Mouse (Mus musculus): ENCODE data around the gene Rab37. TPM values are rescaled to one million over a fixed set of nuclear protein-coding genes. Genes with fewer than 3 reads are reported as not detected.

Rab37 gene
- polyA plus RNA-seq, 1 experiment from 2014 or later: 1.2 TPM

DNA sequence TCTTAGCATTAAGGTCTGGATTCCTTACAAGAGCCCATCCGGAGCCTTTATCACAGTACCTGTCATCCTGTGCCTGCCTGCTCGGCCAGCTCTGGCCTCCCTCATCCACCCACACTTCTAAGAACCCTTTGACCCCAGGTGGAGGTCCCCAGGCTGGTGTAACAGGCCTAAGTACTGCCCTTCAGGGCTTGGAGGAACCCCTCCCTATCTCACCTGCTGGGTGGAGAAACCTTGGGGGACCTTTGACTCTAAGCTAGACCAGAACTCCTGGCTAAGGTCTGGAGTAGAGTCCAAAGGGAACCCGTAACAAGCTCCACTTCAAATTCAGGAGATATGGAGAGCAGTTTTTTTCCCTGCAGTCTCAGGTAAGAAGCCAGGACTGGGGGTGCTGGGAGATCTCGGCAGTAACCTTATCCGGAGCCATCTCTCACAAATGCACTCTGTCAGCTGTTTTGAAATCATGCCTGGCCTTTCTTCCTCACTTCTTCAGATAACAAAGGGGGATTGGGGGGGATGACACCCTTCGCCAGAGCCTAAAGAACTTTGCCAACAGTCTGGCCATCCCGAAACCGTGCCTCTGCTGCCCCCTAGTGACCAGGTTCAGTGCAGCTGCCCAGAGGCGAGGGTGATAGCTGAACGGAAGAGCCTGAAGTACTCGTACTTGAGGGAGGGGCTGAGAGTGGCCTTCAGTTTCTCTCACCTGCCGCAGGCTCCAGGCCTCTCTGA lies 90.8 kb downstream of the Rab37 start:
- ATAC-seq (ENCODE audit: insufficient number of reproducible peaks, low FRiP score, low TSS enrichment, low read depth): 0 out of 2 replicates have a peak, but pooled peaks have one; percentile 23
- DNase-seq (ENCODE audit: low spot score): peak; percentile 92
- Histone ChIP-seq H3K27ac (replicated peaks; ENCODE audit: low read depth, low read length) (no peak overlapping the region), H3K9me3 (ENCODE audit: control insufficient read depth, low read length) (no peaks in the 10 kb centered on the region), H3K4me2 (ENCODE audit: low read depth, severe bottlenecking) (no peak overlapping the region), H3K36me3 (ENCODE audit: control insufficient read depth, insufficient read depth, low read length) (no peaks in the 10 kb centered on the region), H3K4me1 (ENCODE audit: control insufficient read depth, insufficient read depth, low read length) (peaks cover 10% of the 10 kb centered on the region), H3K9ac (ENCODE audit: low read length) (no peak overlapping the region), H3K4me3 (ENCODE audit: low read depth, low read length) (no peak overlapping the region), H3K27me3 (ENCODE audit: control insufficient read depth, insufficient read depth, low read length) (no peaks in the 10 kb centered on the region)
- 24% methylated on average over 12 of the region's 12 CpGs for WGBS

GRCm38 (mm10) chr11:115184973-115185372 lies 93.7 kb downstream of the Rab37 start:
- no peaks in the 10 kb centered on the region for H3K36me3 ChIP-seq (ENCODE audit: control insufficient read depth, insufficient read depth, low read length)
- DNase-seq (ENCODE audit: low spot score): no peak
- ATAC-seq (ENCODE audit: insufficient number of reproducible peaks, low FRiP score, low TSS enrichment, low read depth): no peak
- H3K4me3 ChIP-seq (ENCODE audit: low read depth, low read length): no peak overlapping the region
- H3K27me3 ChIP-seq (ENCODE audit: control insufficient read depth, insufficient read depth, low read length): no peaks in the 10 kb centered on the region
- WGBS: 44% methylated on average over 4 of the region's 4 CpGs
- H3K9ac ChIP-seq (ENCODE audit: low read length): no peak overlapping the region
- H3K4me2 ChIP-seq (ENCODE audit: low read depth, severe bottlenecking): no peak overlapping the region
- no peak overlapping the region for H3K27ac ChIP-seq (replicated peaks; ENCODE audit: low read depth, low read length)
- no peaks in the 10 kb centered on the region for H3K9me3 ChIP-seq (ENCODE audit: control insufficient read depth, low read length)
- peaks cover 5% of the 10 kb centered on the region; the same call in 1 of the 2 replicates for H3K4me1 ChIP-seq (ENCODE audit: control insufficient read depth, insufficient read depth, low read length)

DNA sequence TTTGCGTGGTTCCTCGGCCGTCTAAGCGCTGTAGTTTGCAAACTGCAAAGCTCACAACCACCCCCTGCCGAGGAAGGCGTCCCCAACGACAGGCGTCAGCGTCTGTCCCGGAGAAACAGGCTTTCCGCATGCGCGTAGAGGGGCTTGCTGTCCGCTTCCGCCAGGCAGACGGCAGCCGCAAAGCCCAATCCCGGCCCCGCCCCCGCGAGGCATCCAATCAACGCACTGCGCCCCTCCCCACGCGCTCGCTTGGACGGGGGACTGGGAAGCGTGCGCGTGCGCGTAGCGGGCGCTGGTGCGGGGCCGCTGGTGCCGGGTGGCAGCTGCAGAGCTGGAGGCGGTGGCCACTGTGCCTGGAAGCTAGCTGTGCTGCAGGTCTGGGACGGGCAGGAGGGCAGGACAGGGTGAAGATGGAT lies 96.0 kb downstream of the Rab37 start, which contains the start of gene Tmem104:
Tmem104 (plus strand) TSS at position 264 of the 416 bp plus-strand sequence.
- Histone ChIP-seq H3K4me3 (ENCODE audit: low read depth, low read length) (peak within 1 kb of the TSS; percentile 57), H3K27ac (replicated peaks; ENCODE audit: low read depth, low read length) (0 out of 2 replicates have a peak within 1 kb of the TSS, but pooled peaks have one; percentile 18), H3K9me3 (ENCODE audit: control insufficient read depth, low read length) (no peaks in the 10 kb centered on the region), H3K36me3 (ENCODE audit: control insufficient read depth, insufficient read depth, low read length) (no peaks in the 10 kb centered on the region; the same call in 1 of the 2 replicates), H3K4me1 (ENCODE audit: control insufficient read depth, insufficient read depth, low read length) (peaks cover 5% of the 10 kb centered on the region; the same call in 1 of the 2 replicates), H3K9ac (ENCODE audit: low read length) (peak within 1 kb of the TSS; percentile 62), H3K27me3 (ENCODE audit: control insufficient read depth, insufficient read depth, low read length) (no peaks in the 10 kb centered on the region), H3K4me2 (ENCODE audit: low read depth, severe bottlenecking) (peak within 1 kb of the TSS; percentile 85)
- peak; percentile 99 for DNase-seq (ENCODE audit: low spot score)
- under 1% methylated on average over 39 of the region's 39 CpGs for WGBS
- ATAC-seq (ENCODE audit: insufficient number of reproducible peaks, low FRiP score, low TSS enrichment, low read depth): peak; percentile 88

GRCm38 (mm10) chr11:115187693-115188092 lies 96.5 kb downstream of the Rab37 start, which contains the start of gene Nat9:
Gene Nat9 (minus strand): TSS chr11:115187859.
- WGBS: 8% methylated on average over 12 of the region's 12 CpGs
- Histone ChIP-seq H3K4me3 (ENCODE audit: low read depth, low read length) (peak within 1 kb of the TSS; percentile 57), H3K4me1 (ENCODE audit: control insufficient read depth, insufficient read depth, low read length) (peaks cover 5% of the 10 kb centered on the region; the same call in 1 of the 2 replicates), H3K27ac (replicated peaks; ENCODE audit: low read depth, low read length) (0 out of 2 replicates have a peak within 1 kb of the TSS, but pooled peaks have one; percentile 18), H3K36me3 (ENCODE audit: control insufficient read depth, insufficient read depth, low read length) (no peaks in the 10 kb centered on the region; the same call in 1 of the 2 replicates), H3K9me3 (ENCODE audit: control insufficient read depth, low read length) (no peaks in the 10 kb centered on the region), H3K4me2 (ENCODE audit: low read depth, severe bottlenecking) (peak within 1 kb of the TSS; percentile 85), H3K9ac (ENCODE audit: low read length) (peak within 1 kb of the TSS; percentile 62), H3K27me3 (ENCODE audit: control insufficient read depth, insufficient read depth, low read length) (no peaks in the 10 kb centered on the region)
- ATAC-seq (ENCODE audit: insufficient number of reproducible peaks, low FRiP score, low TSS enrichment, low read depth) (no peak), DNase-seq (ENCODE audit: low spot score) (no peak)

GRCm38 (mm10) chr11:115188539-115189231 lies 97.5 kb downstream of the Rab37 start:
- DNase-seq (ENCODE audit: low spot score) (no peak), ATAC-seq (ENCODE audit: insufficient number of reproducible peaks, low FRiP score, low TSS enrichment, low read depth) (no peak)
- H3K4me2 ChIP-seq (ENCODE audit: low read depth, severe bottlenecking): no peak overlapping the region
- H3K36me3 ChIP-seq (ENCODE audit: control insufficient read depth, insufficient read depth, low read length): no peaks in the 10 kb centered on the region; the same call in 1 of the 2 replicates
- 86% methylated on average over 13 of the region's 13 CpGs for WGBS
- H3K4me1 ChIP-seq (ENCODE audit: control insufficient read depth, insufficient read depth, low read length): peaks cover 5% of the 10 kb centered on the region; the same call in 1 of the 2 replicates
- no peak overlapping the region for H3K27ac ChIP-seq (replicated peaks; ENCODE audit: low read depth, low read length)
- no peaks in the 10 kb centered on the region for H3K27me3 ChIP-seq (ENCODE audit: control insufficient read depth, insufficient read depth, low read length)
- H3K9ac ChIP-seq (ENCODE audit: low read length): no peak overlapping the region
- H3K9me3 ChIP-seq (ENCODE audit: control insufficient read depth, low read length): no peaks in the 10 kb centered on the region
- H3K4me3 ChIP-seq (ENCODE audit: low read depth, low read length): no peak overlapping the region

DNA sequence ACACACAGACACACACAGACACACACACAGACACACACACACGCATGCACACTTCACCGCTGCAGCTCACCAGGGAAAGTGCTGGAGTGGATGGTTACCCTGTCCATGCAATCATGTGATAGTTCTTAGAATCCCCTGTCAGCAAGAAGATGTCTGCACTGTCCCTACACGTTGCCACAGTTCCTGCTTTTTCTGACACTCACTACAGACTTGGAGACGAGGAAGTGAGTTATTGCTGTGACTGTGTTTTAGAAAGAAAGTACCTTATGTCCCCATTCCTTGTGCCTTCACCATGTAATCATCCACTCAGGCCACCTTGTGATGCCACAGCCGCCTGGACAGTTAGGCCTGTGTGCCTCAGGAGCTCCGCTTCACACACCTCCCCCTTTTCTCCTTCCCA lies 98.1 kb downstream of the Rab37 start:
- WGBS: 88% methylated on average over 6 of the region's 6 CpGs
- Histone ChIP-seq H3K4me1 (ENCODE audit: control insufficient read depth, insufficient read depth, low read length) (peaks cover 5% of the 10 kb centered on the region; the same call in 1 of the 2 replicates), H3K9me3 (ENCODE audit: control insufficient read depth, low read length) (no peaks in the 10 kb centered on the region), H3K4me2 (ENCODE audit: low read depth, severe bottlenecking) (no peak overlapping the region), H3K4me3 (ENCODE audit: low read depth, low read length) (no peak overlapping the region), H3K36me3 (ENCODE audit: control insufficient read depth, insufficient read depth, low read length) (no peaks in the 10 kb centered on the region; the same call in 1 of the 2 replicates), H3K9ac (ENCODE audit: low read length) (no peak overlapping the region), H3K27ac (replicated peaks; ENCODE audit: low read depth, low read length) (no peak overlapping the region), H3K27me3 (ENCODE audit: control insufficient read depth, insufficient read depth, low read length) (no peaks in the 10 kb centered on the region)
- ATAC-seq (ENCODE audit: insufficient number of reproducible peaks, low FRiP score, low TSS enrichment, low read depth): no peak
- no peak for DNase-seq (ENCODE audit: low spot score)

- DNase-seq (ENCODE audit: low spot score) (no peak), ATAC-seq (ENCODE audit: insufficient number of reproducible peaks, low FRiP score, low TSS enrichment, low read depth) (no peak)
- Histone ChIP-seq H3K27ac (replicated peaks; ENCODE audit: low read depth, low read length) (0 out of 2 replicates have a peak overlapping the region, but pooled peaks have one; percentile 21), H3K4me2 (ENCODE audit: low read depth, severe bottlenecking) (no peak overlapping the region), H3K9me3 (ENCODE audit: control insufficient read depth, low read length) (no peaks in the 10 kb centered on the region), H3K4me1 (ENCODE audit: control insufficient read depth, insufficient read depth, low read length) (peaks cover 5% of the 10 kb centered on the region; the same call in 1 of the 2 replicates), H3K36me3 (ENCODE audit: control insufficient read depth, insufficient read depth, low read length) (peaks cover under 1% of the 10 kb centered on the region), H3K4me3 (ENCODE audit: low read depth, low read length) (no peak overlapping the region), H3K27me3 (ENCODE audit: control insufficient read depth, insufficient read depth, low read length) (no peaks in the 10 kb centered on the region), H3K9ac (ENCODE audit: low read length) (0 out of 2 replicates have a peak overlapping the region, but pooled peaks have one; percentile 22)
- 63% methylated on average over 9 of the region's 9 CpGs for WGBS
These were observed 100.9 kb downstream of the Rab37 start for GRCm38 (mm10) chr11:115192180-115192579.

DNA sequence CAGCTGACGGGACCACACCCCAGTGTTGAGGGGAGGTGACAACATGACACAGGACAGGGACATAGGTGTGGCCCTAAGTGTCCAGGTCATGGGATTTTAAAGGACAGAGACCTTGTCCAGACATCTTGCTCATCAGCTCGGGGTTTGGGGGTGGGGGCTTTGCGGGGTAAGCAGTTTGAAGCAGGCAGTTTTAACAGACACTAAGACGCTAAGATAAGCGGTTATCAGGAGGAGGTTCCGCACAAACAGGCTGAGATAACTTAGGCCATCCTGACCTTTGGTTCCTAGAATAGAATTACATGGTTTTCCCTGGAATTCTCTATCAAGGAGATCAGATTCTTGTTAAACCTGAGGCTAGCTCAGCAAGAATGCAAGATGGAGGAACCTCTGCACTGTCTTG lies 103.5 kb downstream of the Rab37 start:
- DNase-seq (ENCODE audit: low spot score) (no peak), ATAC-seq (ENCODE audit: insufficient number of reproducible peaks, low FRiP score, low TSS enrichment, low read depth) (no peak)
- Histone ChIP-seq H3K27ac (replicated peaks; ENCODE audit: low read depth, low read length) (no peak overlapping the region), H3K36me3 (ENCODE audit: control insufficient read depth, insufficient read depth, low read length) (peaks cover 3% of the 10 kb centered on the region), H3K4me1 (ENCODE audit: control insufficient read depth, insufficient read depth, low read length) (no peaks in the 10 kb centered on the region), H3K9ac (ENCODE audit: low read length) (no peak overlapping the region), H3K9me3 (ENCODE audit: control insufficient read depth, low read length) (no peaks in the 10 kb centered on the region), H3K27me3 (ENCODE audit: control insufficient read depth, insufficient read depth, low read length) (no peaks in the 10 kb centered on the region), H3K4me2 (ENCODE audit: low read depth, severe bottlenecking) (no peak overlapping the region), H3K4me3 (ENCODE audit: low read depth, low read length) (no peak overlapping the region)
- WGBS: 85% methylated on average over 6 of the region's 6 CpGs

All from limb, embryonic 11.5 days (tissue).